Mouse (Mus musculus) neural tube, embryonic 14.5 days (tissue): ENCODE measurements around the gene Casp2. TPM values are rescaled to one million over a fixed set of nuclear protein-coding genes. Genes with fewer than 3 reads are reported as not detected.

Experiments
- ATAC-seq: fragments of 200-750 bp; cut with Nextera tagmentation; 2 replicates; pipeline ENCODE4 v1.8.0; 2017; ENCODE audit warnings: low read depth, mild to moderate bottlenecking, moderate TSS enrichment, moderate library complexity
- H3K27ac ChIP-seq: fragments of 300-500 bp; sonication (generic); 2 replicates; pipeline ENCODE4 v1.5.1; 2014; ENCODE audit warnings: low read depth, mild to moderate bottlenecking, control low read depth, low read length, moderate library complexity, mixed read lengths
- H3K27me3 ChIP-seq: fragments of 300-500 bp; sonication (generic); 2 replicates; pipeline ENCODE4 v1.6.1; 2014; ENCODE audit warnings: low read length; ENCODE audit not compliant: control insufficient read depth, insufficient read depth
- H3K36me3 ChIP-seq: fragments of 300-500 bp; sonication (generic); 2 replicates; pipeline ENCODE4 v1.6.1; 2014; ENCODE audit warnings: low read length, mixed read lengths; ENCODE audit not compliant: control insufficient read depth, insufficient read depth
- H3K4me1 ChIP-seq: fragments of 300-500 bp; sonication (generic); 2 replicates; pipeline ENCODE4 v1.6.1; 2014; ENCODE audit warnings: low read length; ENCODE audit not compliant: control insufficient read depth, insufficient read depth
- H3K4me2 ChIP-seq: fragments of 300-500 bp; sonication (generic); 2 replicates; pipeline ENCODE4 v1.6.1; 2014; ENCODE audit warnings: mild to moderate bottlenecking, low read depth, low read length, control low read depth
- H3K4me3 ChIP-seq: fragments of 300-500 bp; sonication (generic); 2 replicates; pipeline ENCODE4 v1.5.1; 2014; ENCODE audit warnings: low read depth, low read length, control low read depth, mixed read lengths
- H3K9ac ChIP-seq: fragments of 300-500 bp; sonication (generic); replicated peaks from 2 replicates; pipeline ENCODE4 v1.6.1; 2014; ENCODE audit warnings: low read depth, mild to moderate bottlenecking, control low read depth, low read length, mixed read lengths
- H3K9me3 ChIP-seq: fragments of 300-500 bp; sonication (generic); 2 replicates; pipeline ENCODE4 v1.6.1; 2016; ENCODE audit warnings: low read length; ENCODE audit not compliant: control insufficient read depth
- WGBS: fragments of 180-500 bp; shearing (Covaris S2); extraction: QIAGEN DNeasy Blood & Tissue Kit; methylation state at CpG from one replicate; pipeline ENCODE4 v1.1.7; 2014; 5-methylcytosine and 5-hydroxymethylcytosine counted together
- polyA plus RNA-seq: library from polyadenylated mRNA; unstranded; fragments of >200 nt; fragmentation: Nextera tagmentation; extraction: Ambion mirVana; gene quantifications from 2 replicates; pipeline ENCODE4 v1.2.1, GENCODE M21; 2014

The Casp2 gene
- 34.0 and 34.7 TPM in 2 replicates for polyA plus RNA-seq

DNA sequence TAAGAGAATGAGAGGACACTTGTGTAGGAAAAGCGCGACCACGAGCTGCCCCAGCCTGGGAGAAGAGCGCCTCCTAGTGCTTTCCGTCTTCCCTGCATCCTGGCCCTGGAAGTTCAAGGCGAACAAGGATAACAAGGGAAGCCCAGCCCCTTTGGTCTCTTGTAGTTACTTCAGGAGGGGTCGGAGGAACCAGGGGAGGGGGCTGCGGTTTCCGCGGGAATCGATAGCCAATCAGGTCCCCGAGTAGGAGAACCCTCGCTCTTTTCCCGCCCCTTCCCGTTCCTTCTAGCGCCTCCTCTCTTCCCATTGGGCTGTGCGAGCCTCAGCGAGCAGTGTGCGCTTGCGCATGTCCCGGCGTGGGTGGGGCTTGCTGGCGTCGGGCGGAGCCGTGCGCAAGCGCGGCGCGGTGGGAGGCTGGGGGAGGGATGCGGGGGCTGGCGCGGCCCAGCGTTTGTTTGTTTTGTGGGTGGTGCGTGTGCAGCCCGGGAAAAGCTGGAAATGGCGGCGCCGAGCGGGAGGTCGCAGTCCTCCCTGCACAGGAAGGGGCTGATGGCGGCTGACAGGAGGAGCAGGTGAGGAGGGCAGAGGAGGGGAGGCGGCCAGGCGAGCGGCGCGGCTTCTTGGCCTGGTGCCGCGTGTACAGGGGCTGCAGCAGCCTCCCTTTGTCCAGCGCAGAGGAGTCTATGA, at the start of gene Casp2:
TSS of gene Casp2 (plus strand) at position 360 of the 687 bp plus-strand sequence.
- Histone ChIP-seq H3K4me1 (peaks cover 6% of the 10 kb centered on the region), H3K27ac (peak within 1 kb of the TSS; percentile 86), H3K9ac (peak within 1 kb of the TSS; percentile 86), H3K4me2 (peak within 1 kb of the TSS; percentile 55), H3K36me3 (peaks cover 22% of the 10 kb centered on the region), H3K9me3 (no peaks in the 10 kb centered on the region), H3K4me3 (peak within 1 kb of the TSS; percentile 93), H3K27me3 (0 out of 2 replicates have a peak, but pooled peaks cover 2% of the 10 kb centered on the region)
- WGBS: under 1% methylated on average over 51 of the region's 51 CpGs
- peak; percentile 99 for ATAC-seq

DNA sequence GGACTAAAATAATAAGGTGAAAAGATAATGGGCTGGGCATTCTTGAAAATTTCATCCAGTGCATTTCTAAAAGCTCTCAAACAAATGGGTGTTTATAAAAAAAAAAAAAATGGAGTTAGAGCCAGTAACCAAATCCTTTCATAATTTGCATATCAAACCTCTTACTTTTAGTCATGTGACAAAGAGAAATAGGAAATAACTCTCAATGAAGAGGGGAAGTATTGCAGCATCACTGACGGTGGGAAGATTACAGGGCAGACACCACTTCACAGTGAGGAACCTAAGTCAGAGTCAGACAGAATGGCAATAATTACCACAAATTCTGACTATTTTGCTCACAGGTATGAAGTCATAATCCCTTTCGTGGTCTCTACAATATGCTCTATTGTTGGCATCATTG, 49.8 kb upstream of the Casp2 start, which contains the start of gene Tas2r144:
TSS of gene Tas2r144 (plus strand) at position 301 of the 400 bp plus-strand sequence.
- Histone ChIP-seq H3K27ac (no peak within 1 kb of the TSS), H3K9me3 (no peaks in the 10 kb centered on the region), H3K27me3 (no peaks in the 10 kb centered on the region), H3K36me3 (no peaks in the 10 kb centered on the region), H3K4me3 (no peak within 1 kb of the TSS), H3K4me1 (no peaks in the 10 kb centered on the region), H3K4me2 (no peak within 1 kb of the TSS), H3K9ac (no peak within 1 kb of the TSS)
- no peak for ATAC-seq
- WGBS: 87% methylated on average over 2 of the region's 2 CpGs

DNA sequence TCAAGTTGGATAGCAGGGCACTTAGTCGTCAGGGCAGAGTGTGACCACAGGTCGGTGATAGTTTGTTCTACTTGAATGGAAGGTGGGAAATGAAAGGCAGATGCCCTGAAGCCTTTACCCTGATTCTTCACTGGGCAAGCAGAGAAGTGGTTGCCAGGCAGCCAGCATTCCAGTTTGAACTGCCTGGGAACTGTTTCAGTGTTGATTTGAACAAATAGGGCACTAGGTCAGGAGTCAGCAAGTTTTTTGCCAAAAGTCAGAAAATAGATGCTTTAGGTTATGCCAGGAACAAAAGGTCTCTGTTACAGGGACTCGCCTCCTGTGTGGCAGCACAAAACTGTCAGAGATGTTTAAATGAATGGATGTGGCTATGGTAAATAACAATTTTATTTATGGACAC, 42.5 kb upstream of the Casp2 start:
- Histone ChIP-seq H3K27ac (no peak overlapping the region), H3K9me3 (no peaks in the 10 kb centered on the region), H3K4me3 (no peak overlapping the region), H3K4me2 (no peak overlapping the region), H3K9ac (no peak overlapping the region), H3K4me1 (no peaks in the 10 kb centered on the region), H3K27me3 (no peaks in the 10 kb centered on the region), H3K36me3 (no peaks in the 10 kb centered on the region)
- ATAC-seq: peak; percentile 61; the same call in 1 of the 2 replicates
- 53% methylated on average over 3 of the region's 3 CpGs for WGBS

DNA sequence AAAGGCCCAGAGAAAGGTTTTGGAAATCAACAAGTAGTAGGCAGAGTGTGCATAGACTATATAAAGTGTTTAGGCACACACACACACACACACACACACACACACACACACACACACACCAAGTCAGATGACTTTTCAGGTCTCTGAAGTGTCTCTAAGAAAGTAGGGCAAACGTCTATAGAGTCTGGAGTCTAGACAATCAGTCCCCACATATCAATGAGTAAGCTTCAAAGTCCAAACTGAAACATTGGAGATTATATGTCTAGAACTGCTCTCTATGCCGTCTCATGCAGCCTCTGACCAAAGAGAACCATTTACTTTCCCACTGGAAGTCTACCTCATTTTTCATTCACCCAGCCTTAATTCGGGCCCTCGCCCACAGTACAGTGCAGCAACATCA, 39.7 kb upstream of the Casp2 start:
- no peaks in the 10 kb centered on the region for H3K27me3 ChIP-seq
- H3K9ac ChIP-seq: no peak overlapping the region
- ATAC-seq: no peak
- WGBS: 78% methylated on average over 4 of the region's 4 CpGs
- no peak overlapping the region for H3K27ac ChIP-seq
- H3K4me1 ChIP-seq: no peaks in the 10 kb centered on the region
- no peaks in the 10 kb centered on the region for H3K36me3 ChIP-seq
- H3K4me2 ChIP-seq: no peak overlapping the region
- no peaks in the 10 kb centered on the region for H3K9me3 ChIP-seq
- no peak overlapping the region for H3K4me3 ChIP-seq

DNA sequence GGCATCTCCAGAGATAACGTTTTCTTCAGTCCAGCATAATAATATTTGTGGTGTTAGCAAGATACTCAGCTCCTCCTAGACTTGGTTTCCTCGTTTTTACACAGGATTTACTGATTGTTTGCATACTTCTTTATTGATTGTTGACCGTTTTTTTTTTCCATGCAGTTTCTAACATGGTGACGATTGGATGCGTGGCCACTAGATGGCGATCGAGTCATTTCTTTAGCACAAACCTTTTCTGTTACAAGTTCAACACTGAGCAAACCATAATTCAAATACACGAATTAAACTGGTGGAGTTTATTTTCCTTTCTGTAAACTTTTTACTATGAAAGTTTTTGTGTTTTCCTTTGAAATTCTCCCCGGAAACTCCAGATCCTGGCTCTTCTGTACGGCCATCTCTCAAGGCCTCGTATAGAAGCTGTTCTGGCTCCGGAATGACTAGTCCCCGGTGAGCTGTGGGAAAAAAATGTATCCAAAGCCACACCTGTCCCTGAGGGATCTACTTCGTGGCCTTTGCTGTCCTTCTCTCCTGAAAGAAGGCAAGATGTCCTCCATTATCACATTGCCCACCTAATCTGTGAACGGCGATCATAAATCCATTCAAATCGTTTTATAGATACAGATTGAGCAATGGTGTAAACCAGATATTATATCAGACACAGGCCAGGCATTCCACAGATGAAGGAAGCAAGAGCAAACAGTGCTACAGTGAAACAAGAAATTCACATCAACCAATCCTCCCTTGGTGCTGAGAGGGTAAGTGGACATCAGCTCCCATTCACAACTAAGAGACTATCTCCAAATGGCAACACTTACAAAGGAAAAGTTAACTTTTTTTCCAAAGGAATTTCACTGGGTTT, 37.3 kb upstream of the Casp2 start:
- Histone ChIP-seq H3K9ac (no peak overlapping the region), H3K4me2 (no peak overlapping the region), H3K36me3 (no peaks in the 10 kb centered on the region), H3K27me3 (no peaks in the 10 kb centered on the region), H3K4me1 (no peaks in the 10 kb centered on the region), H3K9me3 (no peaks in the 10 kb centered on the region), H3K4me3 (no peak overlapping the region), H3K27ac (no peak overlapping the region)
- ATAC-seq: peak; percentile 70; the same call in 1 of the 2 replicates
- WGBS: 33% methylated on average over 17 of the region's 17 CpGs

DNA sequence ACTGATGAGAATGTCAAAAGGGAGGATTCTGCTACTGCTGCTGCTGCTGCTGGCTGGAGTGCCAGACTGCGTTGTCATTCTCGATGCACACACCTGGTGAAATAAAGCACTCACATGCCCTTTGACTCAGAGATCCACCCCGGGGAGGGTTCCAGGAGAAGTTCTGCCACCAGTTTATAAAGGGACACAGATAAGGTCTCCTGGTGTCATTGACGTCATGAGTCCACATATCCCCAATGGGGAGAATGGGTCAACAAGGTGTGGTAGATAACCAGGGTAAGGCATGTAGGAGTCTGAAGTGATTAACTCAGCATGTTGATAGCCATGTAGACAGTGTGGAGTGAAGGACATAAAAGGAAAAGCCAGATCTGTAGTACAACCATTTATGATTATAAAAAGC, 35.2 kb upstream of the Casp2 start:
- Histone ChIP-seq H3K9ac (no peak overlapping the region), H3K27me3 (no peaks in the 10 kb centered on the region), H3K4me1 (no peaks in the 10 kb centered on the region), H3K27ac (no peak overlapping the region), H3K9me3 (no peaks in the 10 kb centered on the region), H3K4me3 (no peak overlapping the region), H3K4me2 (no peak overlapping the region), H3K36me3 (no peaks in the 10 kb centered on the region)
- WGBS: 75% methylated on average over 4 of the region's 4 CpGs
- no peak for ATAC-seq

DNA sequence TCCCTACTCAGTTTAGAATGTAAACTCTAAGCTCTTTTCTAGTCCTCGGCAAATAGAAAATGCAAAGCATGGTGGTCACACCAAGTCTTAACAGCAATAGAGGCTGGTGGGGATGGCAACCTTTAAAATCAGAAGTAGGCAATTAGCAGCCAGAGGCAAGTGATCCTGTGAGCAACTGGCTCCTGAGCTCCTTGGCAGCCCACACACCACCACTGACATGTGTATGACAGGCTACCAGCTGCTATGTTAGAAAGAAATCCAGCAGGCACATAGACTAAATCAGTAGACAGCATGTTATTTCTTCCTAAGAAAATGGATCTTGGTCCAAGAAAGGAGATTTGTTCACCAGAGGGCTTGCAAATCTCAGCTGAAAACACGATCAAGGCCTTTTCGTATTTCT, 33.6 kb upstream of the Casp2 start:
- Histone ChIP-seq H3K9ac (no peak overlapping the region), H3K27me3 (no peaks in the 10 kb centered on the region), H3K9me3 (no peaks in the 10 kb centered on the region), H3K27ac (no peak overlapping the region), H3K36me3 (no peaks in the 10 kb centered on the region), H3K4me1 (no peaks in the 10 kb centered on the region), H3K4me2 (no peak overlapping the region), H3K4me3 (no peak overlapping the region)
- 91% methylated on average over 3 of the region's 3 CpGs for WGBS
- no peak for ATAC-seq

DNA sequence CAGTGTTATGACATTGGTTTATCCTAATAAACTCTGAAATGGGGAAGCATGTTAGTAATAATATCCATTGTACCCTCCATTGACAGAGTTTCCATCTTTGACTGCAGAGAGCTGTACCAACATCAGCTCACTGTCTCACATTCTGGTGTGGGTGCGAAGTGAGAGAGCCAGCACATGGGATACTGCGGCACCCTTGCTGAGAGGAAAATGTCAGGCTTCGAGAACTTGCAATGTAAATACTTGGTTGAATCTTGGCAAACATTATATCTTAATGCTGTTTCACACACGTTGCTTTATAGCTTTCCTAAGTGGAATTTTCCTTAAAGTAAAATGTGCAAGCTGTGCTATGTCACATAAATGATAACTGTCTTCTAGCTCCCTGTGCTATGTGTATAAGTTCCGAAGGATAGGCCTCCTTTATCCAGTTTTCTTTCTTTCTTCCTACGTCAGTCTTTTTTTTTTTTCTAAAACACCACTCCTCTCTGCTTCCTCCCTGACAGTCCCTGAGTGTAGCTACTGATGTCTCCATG, 27.4 kb upstream of the Casp2 start:
- Histone ChIP-seq H3K36me3 (no peaks in the 10 kb centered on the region), H3K4me2 (no peak overlapping the region), H3K9ac (no peak overlapping the region), H3K9me3 (no peaks in the 10 kb centered on the region), H3K27ac (no peak overlapping the region), H3K4me1 (no peaks in the 10 kb centered on the region), H3K27me3 (no peaks in the 10 kb centered on the region), H3K4me3 (no peak overlapping the region)
- ATAC-seq: no peak
- 75% methylated on average over 6 of the region's 6 CpGs for WGBS
